Mouse (Mus musculus) embryonic stem cell, embryonic (primary cell): ENCODE results near the gene Mageb5.
"Not testable (repeated sequence)": the region's sequence is repeated elsewhere in the genome, so short reads cannot be mapped to it uniquely, and the experiment has no call there.

ENCODE experiments used
- CTCF ChIA-PET, 4 experiments: fragments of 300-600 bp in 2 of 4; fragments of 350-600 bp in 2 of 4; sonication (Branson Sonifier 250); formaldehyde crosslinking; loops; one replicate each; lab custom pipeline; 2022; ENCODE audit warnings: inconsistent platforms in 2 of 4; lab: Charles Lee
- POLR2A ChIA-PET, 4 experiments: fragments of 300-600 bp in 2 of 4; fragments of 350-600 bp in 2 of 4; sonication (Branson Sonifier 250); formaldehyde crosslinking; loops; one replicate each; lab custom pipeline; 2022; ENCODE audit warnings: antibody characterized with exemption in 4 of 4, inconsistent platforms in 1 of 4; lab: Charles Lee

The Mageb5 gene

GRCm38 (mm10) chrX:91782918-91783317 is at the start of gene Mageb5:
Mageb5 (minus strand) TSS chrX:91783018.
- CTCF ChIA-PET, POLR2A ChIA-PET: not testable (repeated sequence)

- POLR2A ChIA-PET, CTCF ChIA-PET: not testable (repeated sequence)
Measured at GRCm38 (mm10) chrX:91759591-91760226, 23.1 kb downstream of the Mageb5 start.
